In genomic region chr4:82455617-82456322, GRCm38 (mm10) we compare ENCODE assay signal across 9 mouse cellular contexts.
"Had no signal": no experiment of that assay in that cellular context is flagged by ENCODE, and none has a peak within 500 bp of the region (broad histone marks: within the 10 kb centered on the region; RNA-seq: fewer than 3 reads in every experiment).

No protein-coding gene starts in this region.

- H3K4me1 ChIP-seq: neural tube, embryonic 12.5 days had no signal

- H3K9ac ChIP-seq: limb, embryonic 12.5 days; liver, embryonic 14.5 days; midbrain, embryonic 15.5 days; neural tube, embryonic 12.5 days had no signal

- H3K27ac ChIP-seq: limb, embryonic 12.5 days; liver, embryonic 14.5 days; midbrain, embryonic 15.5 days; neural tube, embryonic 12.5 days had no signal

- DNase-seq: kidney, adult 8-10 months; lung, adult 18-20 months; thymus, postnatal 4 days had no signal

- H3K9me3 ChIP-seq: limb, embryonic 12.5 days; midbrain, embryonic 15.5 days; neural tube, embryonic 12.5 days had no signal

- H3K4me2 ChIP-seq: limb, embryonic 12.5 days; midbrain, embryonic 11.5 days; midbrain, embryonic 15.5 days; neural tube, embryonic 12.5 days had no signal

- H3K4me3 ChIP-seq: limb, embryonic 12.5 days; midbrain, embryonic 15.5 days; neural tube, embryonic 12.5 days had no signal

- H3K27me3 ChIP-seq: limb, embryonic 12.5 days; midbrain, embryonic 15.5 days; neural tube, embryonic 12.5 days had no signal

- H3K36me3 ChIP-seq: limb, embryonic 12.5 days; midbrain, embryonic 15.5 days; neural tube, embryonic 12.5 days had no signal

- ATAC-seq: intestine, embryonic 16.5 days; midbrain, embryonic 15.5 days had no signal
